Mouse (Mus musculus): ENCODE measurements around the gene Hebp2. TPM values are rescaled to one million over a fixed set of nuclear protein-coding genes. Genes with fewer than 3 reads are reported as not detected.
"Not testable (repeated sequence)": the region's sequence is repeated elsewhere in the genome, so short reads cannot be mapped to it uniquely, and the experiment has no call there.

The Hebp2 gene
- total and polyA plus RNA-seq, 3 experiments: 0.08 TPM; not detected in 2

GRCm38 (mm10) chr10:18572581-18572980 is 26.7 kb upstream of the Hebp2 start (continued):
- TF ChIP-seq TBP (conservative IDR thresholded peaks at IDR 0.05; ENCODE audit: low read depth, low read length): no peak
- TF ChIP-seq RAD21 (IDR thresholded peaks at IDR 0.05; ENCODE audit: low read depth, low read length): peak; percentile 58
- TF ChIP-seq MAZ (IDR thresholded peaks at IDR 0.05; ENCODE audit: low read depth, low read length): no peak

GRCm38 (mm10) chr10:18562940-18563339 is 17.1 kb upstream of the Hebp2 start:
- in situ Hi-C loops (cut with MboI; ENCODE audit: low pct_ligation_motif_present, low pct_unique_long_range_greater_than_20kb, low sequenced_read_pairs) (loop anchor here (25.0 kb wide), 1 partner anchor 324 kb away; no protein-coding TSS in a partner anchor), dilution Hi-C loops (cut with MboI; ENCODE audit: extremely low pct_ligation_motif_present, extremely low pct_unique_long_range_greater_than_20kb, low sequenced_read_pairs) (no loop called here)
- Histone ChIP-seq H3K9me3 (replicated peaks; ENCODE audit: low read length) (no peaks in the 10 kb centered on the region), H3K9ac (ENCODE audit: insufficient read depth, low read depth) (no peak overlapping the region), H3K4me3 (replicated peaks in 1 of 3; ENCODE audit: low read depth in 2 of 3, low read length in 2 of 3, poor library complexity in 1 of 3) (no peak overlapping the region), H3K27me3 (replicated peaks) (no peaks in the 10 kb centered on the region), H3K36me3 (replicated peaks in 1 of 2; ENCODE audit: control insufficient read depth in 1 of 2, insufficient read depth in 1 of 2, low read length in 1 of 2) (no peaks in the 10 kb centered on the region), H3K4me2 (ENCODE audit: insufficient read depth, low read depth, poor library complexity, severe bottlenecking) (peak overlapping the region; percentile 36; the same call in 1 of the 2 replicates), H3K79me2 (replicated peaks; ENCODE audit: control insufficient read depth, extremely low read depth, insufficient read depth, poor library complexity, severe bottlenecking) (no peaks in the 10 kb centered on the region), H3K27ac (ENCODE audit: insufficient read depth, low read depth) (no peak overlapping the region), H3K4me1 (ENCODE audit: control insufficient read depth in 1 of 2, insufficient read depth in 2 of 2) (peaks cover 0 to 7% of the 10 kb centered on the region in 2 experiments; a peak in 2 of 4 replicates)
- peak; percentile 41 for DNase-seq (ENCODE audit: extremely low read depth)
- peak; percentile 69 for TF ChIP-seq RAD21 (IDR thresholded peaks at IDR 0.05; ENCODE audit: low read depth, low read length)
- TF ChIP-seq TCF12 (IDR thresholded peaks at IDR 0.05; ENCODE audit: low read depth, low read length): no peak
- peak; percentile 58 to 74 for TF ChIP-seq CTCF (conservative IDR thresholded peaks at IDR 0.05 in 1 of 2, IDR thresholded peaks at IDR 0.05 in 1 of 2; ENCODE audit: low read depth in 2 of 2, low read length in 2 of 2)
- TF ChIP-seq ZC3H11A (IDR thresholded peaks at IDR 0.05; ENCODE audit: low read depth, low read length): no peak
- no peak for TF ChIP-seq MAX (IDR thresholded peaks at IDR 0.05; ENCODE audit: low read length)
- TF ChIP-seq SMC3 (IDR thresholded peaks at IDR 0.05; ENCODE audit: low read depth, low read length): peak; percentile 51

- Histone ChIP-seq H3K27ac (ENCODE audit: insufficient read depth, low read depth) (no peak overlapping the region), H3K36me3 (replicated peaks in 1 of 2; ENCODE audit: control insufficient read depth in 1 of 2, insufficient read depth in 1 of 2, low read length in 1 of 2) (no peaks in the 10 kb centered on the region), H3K9ac (ENCODE audit: insufficient read depth, low read depth) (no peak overlapping the region), H3K4me2 (ENCODE audit: insufficient read depth, low read depth, poor library complexity, severe bottlenecking) (no peak overlapping the region), H3K4me1 (ENCODE audit: control insufficient read depth in 1 of 2, insufficient read depth in 2 of 2) (peaks cover 0 to 7% of the 10 kb centered on the region in 2 experiments; a peak in 2 of 4 replicates), H3K27me3 (replicated peaks) (no peaks in the 10 kb centered on the region), H3K9me3 (replicated peaks; ENCODE audit: low read length) (no peaks in the 10 kb centered on the region), H3K4me3 (replicated peaks in 1 of 3; ENCODE audit: low read depth in 2 of 3, low read length in 2 of 3, poor library complexity in 1 of 3) (no peak overlapping the region), H3K79me2 (replicated peaks; ENCODE audit: control insufficient read depth, extremely low read depth, insufficient read depth, poor library complexity, severe bottlenecking) (no peaks in the 10 kb centered on the region)
- dilution Hi-C loops (cut with MboI; ENCODE audit: extremely low pct_ligation_motif_present, extremely low pct_unique_long_range_greater_than_20kb, low sequenced_read_pairs) (no loop called here), in situ Hi-C loops (cut with MboI; ENCODE audit: low pct_ligation_motif_present, low pct_unique_long_range_greater_than_20kb, low sequenced_read_pairs) (loop anchor here (25.0 kb wide), 1 partner anchor 326 kb away; no protein-coding TSS in a partner anchor)
- no peak for TF ChIP-seq MEF2A (IDR thresholded peaks at IDR 0.05; ENCODE audit: borderline replicate concordance, low read depth, low read length)
- TF ChIP-seq CTCF (conservative IDR thresholded peaks at IDR 0.05 in 1 of 2, IDR thresholded peaks at IDR 0.05 in 1 of 2; ENCODE audit: low read depth in 2 of 2, low read length in 2 of 2): peak in 1 of 2 experiments; percentile 12; a peak in 1 of 4 replicates
- peak; percentile 6 for DNase-seq (ENCODE audit: extremely low read depth)
These were observed 15.6 kb upstream of the Hebp2 start for GRCm38 (mm10) chr10:18561445-18561844.

- in situ Hi-C loops (cut with MboI; ENCODE audit: low pct_ligation_motif_present, low pct_unique_long_range_greater_than_20kb, low sequenced_read_pairs): loop anchor here (25.0 kb wide), 1 partner anchor 328 kb away; no protein-coding TSS in a partner anchor
- H3K4me2 ChIP-seq (ENCODE audit: insufficient read depth, low read depth, poor library complexity, severe bottlenecking); DNase-seq (ENCODE audit: extremely low read depth); H3K79me2 ChIP-seq (replicated peaks; ENCODE audit: control insufficient read depth, extremely low read depth, insufficient read depth, poor library complexity, severe bottlenecking); H3K9ac ChIP-seq (ENCODE audit: insufficient read depth, low read depth); H3K4me3 ChIP-seq (replicated peaks in 1 of 3; ENCODE audit: low read depth in 2 of 3, low read length in 2 of 3, poor library complexity in 1 of 3); H3K9me3 ChIP-seq (replicated peaks; ENCODE audit: low read length); H3K27me3 ChIP-seq (replicated peaks); H3K4me1 ChIP-seq (ENCODE audit: control insufficient read depth in 1 of 2, insufficient read depth in 2 of 2); H3K27ac ChIP-seq (ENCODE audit: insufficient read depth, low read depth); H3K36me3 ChIP-seq (replicated peaks in 1 of 2; ENCODE audit: control insufficient read depth in 1 of 2, insufficient read depth in 1 of 2, low read length in 1 of 2); dilution Hi-C loops (cut with MboI; ENCODE audit: extremely low pct_ligation_motif_present, extremely low pct_unique_long_range_greater_than_20kb, low sequenced_read_pairs): not testable (repeated sequence)
These were observed 13.2 kb upstream of the Hebp2 start for GRCm38 (mm10) chr10:18559076-18559475.
